Mouse (Mus musculus) retina, postnatal 1 day (tissue): ENCODE data around the gene Gm17545.
"Not testable (repeated sequence)": the region's sequence is repeated elsewhere in the genome, so short reads cannot be mapped to it uniquely, and the experiment has no call there.

Experiments used
- DNase-seq: peaks from one replicate; pipeline ENCODE4 v3.0.0-alpha.2; 2012

The Gm17545 gene

DNA sequence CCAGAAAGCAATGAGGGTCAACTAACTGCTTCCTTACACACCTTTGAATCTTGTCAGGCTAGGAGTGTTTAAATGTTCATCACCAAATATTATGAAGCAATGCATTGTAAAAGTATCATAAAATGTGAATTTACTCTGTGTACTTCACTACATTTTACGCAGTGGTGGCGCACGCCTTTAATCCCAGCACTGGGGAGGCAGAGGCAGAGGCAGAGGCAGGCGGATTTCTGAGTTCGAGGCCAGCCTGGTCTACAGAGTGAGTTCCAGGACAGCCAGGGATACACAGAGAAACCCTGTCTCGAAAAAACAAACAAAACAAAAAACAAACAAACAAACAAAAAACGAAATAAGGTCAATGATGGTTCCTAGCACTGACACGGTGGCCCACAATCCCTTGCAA is at the start of gene Gm17545:
Gene Gm17545, plus strand, starts transcription at position 301 of the 400 bp plus-strand sequence.
- DNase-seq = not testable (repeated sequence)

DNA sequence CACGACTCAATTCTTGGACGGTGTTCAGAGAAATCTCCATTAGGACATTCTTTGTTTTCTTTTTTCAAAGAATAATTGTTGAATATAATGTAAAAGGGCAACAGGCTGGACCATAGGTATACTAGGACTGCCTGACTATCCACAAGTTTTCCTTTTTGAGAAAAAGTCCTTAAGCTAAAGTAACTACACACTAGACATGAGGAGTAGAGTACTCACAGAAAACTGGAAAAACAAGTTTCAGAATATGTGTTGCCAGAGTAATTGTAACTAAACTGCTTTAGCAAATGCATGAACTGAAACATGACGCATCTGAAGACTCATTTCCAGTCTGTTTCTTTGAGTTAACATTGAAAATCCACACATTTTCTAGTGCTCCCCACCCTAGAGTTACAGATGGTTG is 48.7 kb upstream of the Gm17545 start:
- no peak for DNase-seq

DNA sequence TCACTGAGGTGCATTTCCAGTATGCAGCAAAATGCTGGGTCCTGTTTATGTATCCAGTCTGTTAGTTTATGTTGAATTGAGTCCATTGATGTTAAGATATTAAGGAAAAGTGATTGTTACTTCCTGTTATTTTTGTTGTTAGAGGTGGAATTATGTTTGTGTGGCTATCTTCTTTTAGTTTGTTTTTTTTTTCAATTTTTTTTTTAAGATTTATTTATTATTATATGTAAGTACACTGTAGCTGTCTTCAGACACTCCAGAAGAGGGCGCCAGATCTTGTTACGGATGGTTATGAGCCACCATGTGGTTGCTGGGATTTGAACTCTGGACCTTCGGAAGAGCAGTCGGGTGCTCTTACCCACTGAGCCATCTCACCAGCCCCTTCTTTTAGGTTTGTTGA is 46.5 kb upstream of the Gm17545 start:
- DNase-seq = not testable (repeated sequence)

DNA sequence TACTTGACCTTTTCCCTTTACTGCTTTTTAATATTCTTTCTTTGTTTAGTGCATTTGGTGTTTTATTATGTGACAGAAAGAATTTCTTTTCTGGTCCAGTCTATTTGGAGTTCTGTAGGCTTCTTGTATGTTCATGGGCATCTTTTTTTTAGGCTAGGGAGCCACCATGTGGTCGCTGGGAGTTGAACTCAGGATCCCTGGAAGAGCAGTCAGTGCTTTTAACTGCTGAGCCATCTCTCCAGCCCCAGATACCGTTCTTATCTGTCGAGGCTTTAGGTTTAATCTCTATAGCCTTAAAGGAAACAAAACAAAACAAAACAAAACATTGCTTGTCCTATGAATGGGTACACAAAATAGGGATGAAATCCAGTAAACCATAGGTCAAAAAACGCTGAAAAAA is 45.7 kb upstream of the Gm17545 start:
- peak; percentile 27 for DNase-seq

DNA sequence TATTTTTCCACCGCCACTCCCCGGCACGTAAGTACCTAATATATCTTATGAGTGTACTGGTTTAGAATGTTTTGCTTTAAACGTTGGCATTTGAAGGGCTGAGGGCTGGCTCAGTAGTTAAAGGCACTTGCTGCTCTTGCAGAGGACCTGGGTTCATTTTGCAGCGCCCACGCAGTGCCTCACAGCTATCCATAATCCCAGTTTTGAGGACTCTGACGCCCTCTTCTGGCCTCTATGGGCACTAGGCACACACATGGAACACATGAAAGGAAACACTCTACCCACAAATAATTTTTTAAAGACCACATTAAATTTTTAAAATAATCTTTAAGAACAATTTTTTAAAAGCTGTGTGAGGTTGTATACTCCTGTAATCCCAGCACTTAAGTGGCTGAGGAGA is 44.6 kb upstream of the Gm17545 start:
- DNase-seq = no peak

DNA sequence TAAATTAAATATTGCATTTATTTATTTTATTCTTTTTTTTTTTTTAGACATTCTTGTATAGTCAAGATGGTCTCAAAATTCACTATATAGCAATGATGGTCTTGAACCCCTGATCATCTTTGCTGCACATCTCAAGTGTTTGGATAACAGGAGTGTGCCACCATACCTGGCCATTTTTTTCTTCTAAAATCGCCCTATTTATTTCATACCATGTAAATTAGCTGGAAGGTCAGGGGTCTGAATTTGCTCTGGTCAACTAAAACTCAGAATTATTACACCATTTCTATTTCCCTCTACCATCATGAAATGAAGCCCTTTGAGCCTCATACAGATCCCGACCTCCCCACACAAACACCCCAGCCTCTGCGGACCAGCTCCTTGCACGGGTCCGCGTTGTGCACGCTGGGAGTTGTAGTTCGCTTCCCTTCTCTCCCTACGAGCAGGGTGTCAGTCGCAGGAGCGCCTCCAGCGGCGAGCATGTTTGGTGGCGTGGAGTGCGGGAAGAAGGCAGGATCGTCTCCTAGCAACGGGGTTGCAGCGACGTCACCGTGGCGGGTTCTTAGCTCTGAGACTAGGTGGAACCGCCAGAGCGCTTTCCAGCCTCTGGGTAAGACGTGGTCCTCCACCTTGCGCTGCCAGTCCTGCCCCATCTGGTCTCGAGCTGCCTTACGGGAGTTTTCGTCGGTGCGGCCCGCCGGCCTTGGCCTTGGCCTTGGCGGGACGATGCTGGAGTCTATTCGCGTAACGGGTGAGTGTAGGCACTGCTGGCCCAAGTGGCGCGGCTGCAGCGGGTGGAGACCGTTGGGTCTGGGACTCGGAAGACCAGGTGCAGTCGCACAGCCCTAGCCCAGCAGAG is 42.9 kb upstream of the Gm17545 start, which contains the start of gene 9530077C05Rik:
Gene 9530077C05Rik, plus strand, starts transcription at position 512 of the 856 bp plus-strand sequence.
- DNase-seq = peak; percentile 98

DNA sequence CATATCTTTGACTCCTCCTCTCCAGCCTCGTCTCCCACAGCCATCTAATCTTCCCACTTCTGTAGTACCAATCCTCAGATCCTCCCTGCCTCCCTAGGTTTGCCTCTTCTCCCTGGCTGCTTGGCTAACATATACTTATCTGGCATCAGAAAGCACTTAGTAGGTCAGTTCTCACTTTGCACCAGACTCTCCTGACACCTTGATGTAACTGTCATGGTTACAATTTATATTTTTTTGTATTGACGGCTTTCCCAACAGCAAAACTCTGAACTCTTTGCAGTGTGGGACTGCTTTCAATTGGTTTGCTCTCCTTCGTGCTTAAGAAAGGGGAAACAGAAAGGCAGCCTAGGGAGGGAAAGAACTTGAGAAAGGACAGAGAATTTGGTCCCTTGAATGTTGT is 37.9 kb upstream of the Gm17545 start:
- no peak for DNase-seq

DNA sequence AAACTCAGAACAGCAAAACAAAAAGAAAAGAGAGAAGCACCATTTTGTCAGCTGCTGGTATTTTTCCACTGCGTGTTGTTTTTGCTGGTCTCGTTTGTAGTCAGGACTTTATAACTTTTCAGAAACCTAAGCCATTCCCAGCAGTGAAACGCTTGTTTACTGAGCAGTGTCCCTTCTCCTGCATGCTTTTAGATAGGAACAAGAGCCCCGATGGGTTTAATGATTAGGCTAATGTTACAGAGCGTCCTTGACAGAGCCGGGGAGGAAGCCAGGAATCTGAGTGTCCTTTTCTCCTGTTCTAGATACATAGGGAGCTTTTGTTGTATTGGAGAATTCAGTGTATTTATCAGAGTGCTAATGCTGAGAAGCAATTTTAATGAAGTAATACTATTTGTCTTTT is 36.5 kb upstream of the Gm17545 start:
- no peak for DNase-seq

DNA sequence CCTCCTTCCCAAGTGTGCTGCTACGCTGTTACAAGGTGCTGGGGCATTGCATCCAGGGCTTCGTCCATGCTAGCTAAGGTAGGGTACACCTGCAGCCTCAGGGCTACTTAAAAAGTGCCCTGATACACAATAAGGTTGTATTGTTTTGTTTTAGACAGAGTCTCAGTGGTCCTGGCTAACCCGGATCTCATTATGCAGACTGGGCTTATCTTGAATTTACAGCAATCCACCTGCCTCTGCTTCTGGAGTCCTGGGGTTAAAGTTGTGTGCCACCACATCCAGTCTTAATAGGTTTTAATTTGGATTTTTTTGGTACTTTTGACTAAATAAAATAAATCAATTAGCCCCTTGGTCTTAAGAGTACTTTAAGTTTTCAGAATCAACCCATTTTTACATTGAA is 34.2 kb upstream of the Gm17545 start:
- no peak for DNase-seq

DNA sequence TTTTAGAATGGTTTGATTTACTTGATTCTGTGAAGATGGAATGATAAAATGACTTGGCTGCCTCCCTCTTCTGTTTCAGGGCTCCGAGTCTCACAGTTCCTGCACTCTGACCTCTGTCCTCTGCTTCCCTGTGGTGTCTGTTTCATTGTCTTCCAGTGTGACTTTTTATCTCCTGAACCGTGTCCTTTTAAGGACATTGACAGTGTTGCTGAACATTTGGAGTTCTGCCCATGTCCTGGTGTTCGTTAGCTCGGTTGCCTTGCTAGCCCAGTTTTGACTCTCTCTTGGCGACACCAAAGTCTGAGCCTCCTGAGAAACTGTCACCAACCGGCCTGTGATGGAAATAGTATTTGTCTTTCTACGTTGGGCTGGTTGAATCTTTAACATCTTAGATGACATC is 33.6 kb upstream of the Gm17545 start:
- DNase-seq = no peak

DNA sequence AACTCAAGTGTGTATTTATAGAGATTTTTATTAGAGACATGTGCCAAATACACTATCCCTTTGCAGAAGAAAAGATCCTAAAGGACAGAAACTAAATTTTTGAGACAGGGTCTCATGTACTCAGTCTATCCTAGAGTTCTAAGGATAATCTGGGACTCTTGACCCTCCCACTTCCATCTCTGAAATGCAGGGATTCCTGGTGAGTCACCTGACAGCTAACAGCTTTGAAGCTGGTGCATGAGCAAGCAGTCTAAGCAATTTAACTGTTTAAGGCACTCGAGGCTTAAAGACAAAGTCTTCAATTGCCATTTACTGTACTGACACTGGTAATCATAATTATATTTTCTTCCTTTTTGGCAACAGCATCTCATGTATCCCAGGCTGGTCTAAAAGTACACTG is 31.5 kb upstream of the Gm17545 start:
- no peak for DNase-seq

DNA sequence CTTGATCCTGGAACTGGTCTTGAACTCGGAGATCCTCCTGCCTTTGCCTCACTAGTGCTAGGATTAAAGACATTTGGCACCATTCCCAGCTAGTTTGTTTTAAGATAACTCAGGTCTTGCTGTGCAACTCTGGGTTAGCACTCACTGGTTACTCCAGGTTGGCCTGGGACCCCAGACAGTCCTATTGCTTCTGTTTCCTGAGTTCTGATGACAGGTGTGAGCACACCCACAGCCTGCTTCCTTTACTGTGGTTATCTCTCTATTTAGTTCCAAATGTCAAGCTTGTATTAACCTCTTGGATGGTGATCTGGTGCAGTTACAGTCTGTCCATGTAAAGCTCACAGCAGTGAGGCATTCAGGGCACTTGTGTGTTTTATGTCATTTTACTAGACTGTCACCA is 30.6 kb upstream of the Gm17545 start:
- DNase-seq = no peak

DNA sequence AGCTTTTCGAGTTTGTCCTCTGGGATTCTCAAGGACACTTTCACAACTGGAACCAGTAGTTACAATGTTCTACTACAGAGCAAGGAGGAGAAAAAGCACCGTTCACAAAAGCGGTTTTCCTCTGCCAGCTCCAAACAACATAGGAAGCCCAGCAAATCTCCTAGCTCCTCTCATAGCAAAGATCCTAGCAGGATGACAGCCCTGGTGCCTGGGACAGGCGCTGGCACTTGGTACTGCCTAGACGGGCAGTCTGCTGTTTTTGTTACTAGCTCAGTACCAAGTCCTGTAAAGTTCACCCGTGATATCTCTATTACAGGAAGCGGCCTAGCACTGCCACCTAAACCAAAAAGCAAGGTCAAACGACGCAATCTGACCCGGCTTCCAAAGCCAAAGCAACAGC is 29.9 kb upstream of the Gm17545 start:
- DNase-seq = no peak

DNA sequence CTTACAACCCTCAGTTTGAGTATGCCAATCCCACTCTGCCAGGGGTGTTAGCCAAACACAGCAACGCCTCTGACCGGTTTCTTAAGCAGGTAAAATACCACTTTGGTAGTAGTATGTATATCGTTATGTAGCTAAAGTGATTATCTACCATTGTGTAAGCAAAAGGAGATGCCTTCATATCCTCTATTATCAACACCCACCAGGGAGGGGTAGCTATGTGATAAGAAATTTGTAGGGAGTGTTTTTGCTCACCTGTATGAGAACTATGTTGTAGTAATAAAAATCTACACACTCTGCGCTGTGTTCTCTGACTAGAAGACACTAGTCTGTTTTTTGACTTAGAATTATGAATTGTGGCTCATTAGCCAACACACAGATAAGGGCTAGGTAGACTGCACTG is 29.4 kb upstream of the Gm17545 start:
- no peak for DNase-seq

DNA sequence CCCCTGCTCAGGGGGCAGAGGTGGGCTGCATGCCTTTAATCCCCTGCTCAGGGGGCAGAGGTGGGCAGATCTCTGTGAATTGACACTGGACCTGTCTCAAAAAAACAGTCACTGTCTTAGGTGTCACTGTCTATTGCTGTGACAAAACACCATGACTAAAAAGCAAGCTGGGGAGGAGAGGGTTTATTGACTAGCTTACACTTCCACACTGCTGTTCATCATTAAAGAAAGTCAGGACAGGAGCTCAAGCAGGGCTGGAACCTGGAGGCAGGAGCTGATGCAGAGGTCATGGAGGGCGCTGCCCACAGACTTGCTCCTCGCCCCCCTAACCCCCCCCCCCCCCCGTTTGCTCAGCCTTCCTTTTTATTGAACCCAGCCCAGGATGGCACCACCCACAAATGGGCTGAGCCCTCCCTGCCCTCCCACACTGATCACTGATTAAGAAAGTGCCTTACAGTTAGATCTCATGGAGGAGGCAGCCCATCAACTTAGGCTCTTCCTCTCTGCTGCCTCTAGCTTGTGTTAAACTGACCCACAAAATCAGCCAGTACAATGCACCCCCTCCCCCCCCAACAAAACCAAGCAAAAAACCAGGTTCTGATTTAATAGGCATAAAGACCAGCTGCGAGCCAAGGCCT is 25.9 kb upstream of the Gm17545 start:
- DNase-seq = no peak

DNA sequence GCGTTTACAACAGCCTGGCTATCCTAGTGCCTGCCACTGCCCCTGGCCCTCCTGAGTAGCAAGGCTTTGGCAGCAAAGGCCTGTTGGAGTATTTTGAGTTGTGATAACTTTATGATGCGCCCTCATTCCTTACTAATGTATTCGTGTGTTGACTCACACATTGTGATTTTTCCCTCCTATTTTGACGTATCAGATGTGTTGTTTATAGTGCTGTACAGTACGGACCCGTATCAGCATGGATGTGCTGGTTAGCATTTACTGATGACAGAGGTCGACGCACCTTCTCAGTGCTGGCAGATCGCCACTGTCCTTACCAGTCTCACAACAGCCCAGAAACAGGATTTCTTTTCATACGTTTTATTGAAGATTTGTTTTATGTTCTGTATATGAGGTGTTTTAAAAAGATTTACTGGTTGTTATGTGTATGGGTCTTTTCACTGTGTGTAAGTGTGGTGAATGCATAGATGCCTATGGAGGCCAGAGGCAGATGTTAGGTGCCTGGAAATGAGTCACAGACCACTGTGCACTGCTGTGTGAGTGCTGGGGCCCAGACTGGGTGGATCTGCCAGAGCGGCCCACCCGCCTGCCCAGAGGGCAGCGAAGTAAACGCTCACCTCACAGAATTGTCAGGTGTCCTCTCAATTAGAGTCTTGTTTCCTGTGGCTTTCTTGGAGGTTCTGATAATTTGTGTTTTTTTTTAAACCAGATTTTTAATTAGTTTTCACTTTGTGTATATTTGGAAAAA is 25.3 kb upstream of the Gm17545 start:
- no peak for DNase-seq

DNA sequence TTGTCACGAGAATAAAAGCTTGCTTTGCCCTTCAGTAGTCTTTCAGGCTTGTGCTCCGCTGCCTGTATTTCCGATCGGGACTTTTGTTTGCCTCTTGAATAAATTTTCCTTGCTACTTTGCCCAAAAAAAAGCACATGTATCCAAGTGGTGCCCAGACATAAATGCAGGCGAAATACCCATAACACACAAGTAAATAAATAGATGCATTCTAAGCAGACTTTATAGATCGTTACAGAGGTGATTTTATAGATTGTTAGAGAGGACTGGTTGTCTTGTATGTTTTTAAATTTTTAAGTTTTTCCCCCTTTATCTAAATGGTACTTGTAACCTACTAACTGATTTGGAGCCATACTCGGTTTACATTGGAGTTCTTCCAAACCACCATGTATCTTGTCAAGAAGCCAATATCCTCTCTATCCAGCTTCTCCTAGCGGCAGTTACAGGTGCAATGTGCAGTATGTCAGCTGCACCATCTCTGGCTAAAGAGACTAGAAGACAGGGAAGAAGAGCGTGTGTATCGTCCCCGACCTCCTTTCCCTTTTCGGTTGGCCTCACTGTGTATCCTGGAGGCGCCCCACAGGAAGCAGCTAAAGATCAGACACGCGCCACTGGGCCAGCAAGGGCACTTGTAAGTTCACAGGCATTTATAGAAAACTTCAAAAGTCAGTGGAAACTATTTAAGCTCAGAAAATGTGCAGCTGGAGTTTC is 24.4 kb upstream of the Gm17545 start:
- DNase-seq = peak; percentile 6

DNA sequence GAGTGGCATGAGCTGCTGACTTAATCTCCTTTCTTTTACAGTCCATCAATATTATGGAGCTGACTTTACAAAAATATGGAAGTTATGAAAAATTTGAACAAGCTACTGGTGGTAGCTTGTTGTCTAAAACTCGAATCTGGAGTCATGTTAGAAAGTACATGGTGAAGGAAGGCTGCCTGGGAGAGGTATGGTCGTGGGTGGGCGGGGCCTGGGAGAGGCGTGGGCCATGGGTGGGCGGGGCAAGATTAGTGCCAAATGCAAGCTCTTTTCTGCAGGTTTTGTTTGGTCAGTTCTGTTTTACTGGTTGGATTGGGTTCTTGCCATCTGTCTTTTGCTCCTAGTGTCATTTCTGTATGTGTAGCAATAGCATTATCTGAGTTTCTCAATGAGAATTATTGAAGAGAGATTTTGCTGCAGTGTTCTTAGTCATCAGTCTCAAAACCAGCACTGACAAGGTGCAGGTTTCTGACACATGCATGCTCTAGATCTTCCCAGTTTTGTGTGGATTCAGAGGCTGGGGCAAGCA is 23.7 kb upstream of the Gm17545 start:
- DNase-seq = no peak

DNA sequence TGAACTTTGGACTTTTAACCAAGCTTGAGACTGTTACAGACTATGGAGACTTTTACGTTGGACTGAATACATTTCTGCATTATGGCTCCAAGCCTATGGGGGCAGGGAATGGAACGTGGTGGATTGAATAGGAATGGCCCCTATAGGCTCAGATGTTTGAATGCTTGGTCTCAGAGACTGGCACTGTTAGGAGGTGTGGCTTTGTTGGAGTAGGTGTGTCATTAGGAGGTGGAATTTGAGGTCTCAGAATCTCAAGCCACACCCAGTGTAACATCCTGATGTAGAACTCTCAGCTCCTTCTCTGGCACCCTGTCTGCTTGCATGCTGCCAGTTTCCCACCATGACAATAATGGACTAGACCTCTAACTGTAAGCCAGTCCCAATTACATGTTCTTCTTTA is 20.9 kb upstream of the Gm17545 start:
- no peak for DNase-seq

DNA sequence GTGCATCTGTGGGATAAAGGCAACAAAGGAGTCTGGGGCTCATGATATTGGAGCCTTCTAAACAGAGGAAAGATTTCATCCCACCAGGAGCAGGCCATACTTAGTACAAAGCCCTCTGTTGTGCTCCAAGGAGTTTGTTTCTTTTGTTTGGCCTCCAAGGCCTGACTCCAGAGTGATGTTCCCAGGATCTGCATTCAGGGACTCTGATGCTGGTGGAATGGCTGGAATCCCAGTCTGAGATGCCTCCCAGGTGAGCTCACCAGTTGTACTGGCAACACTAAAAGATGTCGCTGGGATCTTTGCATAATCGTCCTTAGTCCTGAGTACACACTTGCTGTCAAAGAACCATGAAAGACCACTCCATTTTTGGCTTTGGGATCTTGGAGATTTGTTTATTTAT is 20.0 kb upstream of the Gm17545 start:
- DNase-seq = no peak

DNA sequence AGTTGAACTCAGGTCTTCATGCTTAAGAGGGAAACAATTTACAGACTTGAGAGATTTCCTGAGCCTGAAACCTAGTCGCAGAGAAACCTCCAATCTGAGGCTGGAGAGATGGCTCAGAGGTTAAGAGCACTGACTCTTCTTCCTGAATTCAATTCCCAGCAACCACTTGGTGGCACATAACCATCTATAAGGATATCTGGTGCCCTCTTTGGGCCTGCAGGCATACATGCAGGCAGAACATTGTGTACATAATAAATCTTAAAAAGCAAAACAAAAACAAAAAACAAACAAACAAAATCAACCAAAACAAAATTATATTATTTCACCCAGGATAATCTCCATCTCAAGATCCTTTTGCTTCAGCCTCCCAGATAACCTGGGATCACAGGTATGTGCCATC is 15.3 kb upstream of the Gm17545 start:
- DNase-seq = no peak

DNA sequence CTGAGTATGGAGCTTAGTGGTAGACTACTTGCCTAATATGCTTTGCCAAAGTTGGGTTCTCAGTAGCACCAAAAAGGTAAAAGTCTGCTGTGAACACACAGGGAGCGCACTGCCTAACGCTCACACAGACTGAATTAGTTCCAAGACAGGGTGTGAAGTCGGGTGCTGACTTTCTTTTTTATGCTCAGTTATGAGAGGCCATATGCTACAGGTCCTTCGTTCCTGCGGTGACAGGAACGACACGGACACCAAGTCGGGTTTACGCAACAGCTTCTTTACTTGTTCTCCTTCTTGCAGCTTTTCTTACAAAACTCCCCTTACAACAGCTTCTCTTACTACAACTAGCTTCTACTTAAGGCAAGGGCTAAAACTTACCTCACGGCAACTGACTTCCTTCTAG is 10.9 kb upstream of the Gm17545 start:
- no peak for DNase-seq

DNA sequence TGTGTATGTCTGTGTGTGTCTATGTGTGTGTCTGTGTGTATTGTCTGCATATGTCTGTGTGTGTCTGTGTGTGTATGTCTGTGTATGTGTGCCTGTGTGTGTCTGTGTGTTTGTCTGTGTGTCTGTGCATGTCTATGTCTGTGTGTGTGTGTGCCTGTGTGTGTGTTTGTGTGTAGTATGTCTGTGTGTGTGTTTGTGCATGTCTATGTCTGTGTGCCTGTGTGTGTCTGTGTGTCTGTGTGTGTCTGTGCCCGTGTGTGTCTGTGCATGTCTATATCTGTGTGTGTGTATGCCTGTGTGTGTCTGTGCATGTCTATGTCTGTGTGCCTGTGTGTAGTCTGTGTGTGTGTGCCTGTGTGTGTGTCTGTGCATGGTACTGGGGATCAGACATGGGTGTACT is 9.0 kb upstream of the Gm17545 start:
- DNase-seq = no peak
